Mouse (Mus musculus) small intestine, adult 2 months (tissue): ENCODE measurements around the gene Dnah11.

Experiments used
- CTCF ChIP-seq: fragments of 200-500 bp; IDR thresholded peaks from 2 replicates; pipeline ENCODE4 v1.5.1; 2012; ENCODE audit warnings: low read depth, mild to moderate bottlenecking, control low read depth, inconsistent platforms, low read length, moderate library complexity, mixed read lengths; ENCODE audit not compliant: insufficient replicate concordance, insufficient read length; ENCODE audit errors: extremely low read depth
- POLR2A ChIP-seq: fragments of 200-500 bp; IDR thresholded peaks from 2 replicates; pipeline ENCODE4 v1.6.1; 2012; ENCODE audit warnings: low read depth, mild to moderate bottlenecking, control low read depth, inconsistent platforms, low read length, moderate library complexity

DNA sequence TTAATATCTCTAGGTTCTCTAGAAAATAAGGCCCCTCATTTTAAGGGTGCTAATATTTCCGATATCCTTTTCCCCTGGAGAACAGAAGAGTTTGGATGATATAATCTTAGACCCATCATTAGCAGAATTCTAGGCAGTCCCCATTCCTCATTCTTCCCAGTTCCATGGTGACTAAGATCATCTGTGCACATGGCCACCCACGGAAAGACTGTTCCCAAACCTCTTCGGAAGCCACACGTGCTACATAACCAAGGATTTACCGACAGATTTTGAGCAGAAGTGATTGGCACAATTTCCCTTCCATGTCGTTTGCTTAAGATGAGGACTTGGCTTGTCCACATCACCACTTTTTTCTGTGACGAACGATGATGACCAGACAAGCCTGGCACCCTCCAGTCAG, 295.2 kb downstream of the Dnah11 start:
- TF ChIP-seq CTCF (no peak), POLR2A (no peak)
